Mouse (Mus musculus): ENCODE measurements at regions not wholly inside any gene's neighbourhood (a gene's known extent, or its start where the extent isn't known, plus 50 kb on each side); places are given as distances from the start of the nearest gene placed in this dataset.
"Not testable (repeated sequence)": the region's sequence is repeated elsewhere in the genome, so short reads cannot be mapped to it uniquely, and the experiment has no call there.

GRCm38 (mm10) chr15:93025791-93026190 is 249.2 kb downstream of the Gxylt1 start:
- 66% methylated on average over 9 of the region's 9 CpGs for whole genome bisulfite sequencing
- H3K4me3 ChIP-seq (ENCODE audit: low read length), result no peak overlapping the region
- no peaks in the 10 kb centered on the region for H3K9me3 ChIP-seq (ENCODE audit: low read length)
- no peaks in the 10 kb centered on the region for H3K27me3 ChIP-seq (ENCODE audit: insufficient read depth, low read length)
- no peak for DNase-seq (ENCODE audit: low spot score)
- H3K27ac ChIP-seq, result no peak overlapping the region
- no peak for ATAC-seq
- H3K9ac ChIP-seq (replicated peaks; ENCODE audit: low read length), result no peak overlapping the region
- no peaks in the 10 kb centered on the region for H3K36me3 ChIP-seq (ENCODE audit: insufficient read depth, low read length)
- no peaks in the 10 kb centered on the region for H3K4me1 ChIP-seq (ENCODE audit: insufficient read depth, low read length)
- H3K4me2 ChIP-seq (ENCODE audit: low read depth, low read length), result no peak overlapping the region
- no peak for TF ChIP-seq CTCF (IDR thresholded peaks at IDR 0.05; ENCODE audit: low read depth)

DNA sequence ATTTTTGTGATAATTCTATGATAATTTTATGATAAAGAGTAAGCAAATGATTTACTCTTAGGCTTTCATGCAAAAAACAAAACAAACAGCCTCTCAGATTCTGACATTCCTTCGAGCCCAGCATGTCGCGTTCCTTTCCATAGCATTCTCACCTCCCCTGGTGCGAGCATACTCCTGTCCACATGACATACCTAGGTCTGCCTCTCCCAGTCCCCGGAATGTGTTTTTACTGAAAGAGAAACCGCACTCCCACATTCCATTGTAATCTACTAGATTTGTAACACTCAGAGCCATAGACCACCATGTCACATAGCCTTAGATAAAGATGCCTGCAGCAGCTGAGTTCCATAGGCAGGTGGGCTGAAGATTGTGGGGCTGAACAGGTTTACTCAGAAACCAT is 250.8 kb downstream of the Gxylt1 start:
- H3K36me3 ChIP-seq (ENCODE audit: insufficient read depth, low read length), result no peaks in the 10 kb centered on the region
- H3K9me3 ChIP-seq (ENCODE audit: low read length), result no peaks in the 10 kb centered on the region
- DNase-seq (ENCODE audit: low spot score) (no peak), ATAC-seq (no peak)
- H3K27me3 ChIP-seq (ENCODE audit: insufficient read depth, low read length), result no peaks in the 10 kb centered on the region
- no peak overlapping the region for H3K4me2 ChIP-seq (ENCODE audit: low read depth, low read length)
- H3K4me1 ChIP-seq (ENCODE audit: insufficient read depth, low read length), result no peaks in the 10 kb centered on the region
- H3K27ac ChIP-seq, result no peak overlapping the region
- 85% methylated on average over 6 of the region's 6 CpGs for WGBS
- no peak for TF ChIP-seq CTCF (IDR thresholded peaks at IDR 0.05; ENCODE audit: low read depth)
- H3K4me3 ChIP-seq (ENCODE audit: low read length), result no peak overlapping the region
- H3K9ac ChIP-seq (replicated peaks; ENCODE audit: low read length), result no peak overlapping the region

GRCm38 (mm10) chr15:93011166-93011565 is 263.8 kb downstream of the Gxylt1 start:
- WGBS, result 59% methylated on average over 5 of the region's 5 CpGs
- ATAC-seq (no peak), DNase-seq (ENCODE audit: low spot score) (peak; percentile 58)
- Histone ChIP-seq H3K4me3 (ENCODE audit: low read length) (no peak overlapping the region), H3K4me1 (ENCODE audit: insufficient read depth, low read length) (no peaks in the 10 kb centered on the region), H3K36me3 (ENCODE audit: insufficient read depth, low read length) (no peaks in the 10 kb centered on the region), H3K4me2 (ENCODE audit: low read depth, low read length) (no peak overlapping the region), H3K27ac (no peak overlapping the region), H3K27me3 (ENCODE audit: insufficient read depth, low read length) (no peaks in the 10 kb centered on the region), H3K9ac (replicated peaks; ENCODE audit: low read length) (no peak overlapping the region), H3K9me3 (ENCODE audit: low read length) (no peaks in the 10 kb centered on the region)
- TF ChIP-seq CTCF (IDR thresholded peaks at IDR 0.05; ENCODE audit: low read depth), result no peak

- no peak for ATAC-seq
- Histone ChIP-seq H3K4me3 (ENCODE audit: low read length) (no peak overlapping the region), H3K9ac (replicated peaks; ENCODE audit: low read length) (no peak overlapping the region), H3K27me3 (ENCODE audit: insufficient read depth, low read length) (no peaks in the 10 kb centered on the region), H3K9me3 (ENCODE audit: low read length) (no peaks in the 10 kb centered on the region), H3K4me1 (ENCODE audit: insufficient read depth, low read length) (no peaks in the 10 kb centered on the region), H3K27ac (no peak overlapping the region), H3K36me3 (ENCODE audit: insufficient read depth, low read length) (no peaks in the 10 kb centered on the region), H3K4me2 (ENCODE audit: low read depth, low read length) (no peak overlapping the region)
- no peak for TF ChIP-seq CTCF (IDR thresholded peaks at IDR 0.05; ENCODE audit: low read depth)
- DNase-seq (ENCODE audit: low spot score), result no peak
- WGBS, result 43% methylated on average over 2 of the region's 2 CpGs
These were observed 264.4 kb downstream of the Gxylt1 start for GRCm38 (mm10) chr15:93010629-93011028.

DNA sequence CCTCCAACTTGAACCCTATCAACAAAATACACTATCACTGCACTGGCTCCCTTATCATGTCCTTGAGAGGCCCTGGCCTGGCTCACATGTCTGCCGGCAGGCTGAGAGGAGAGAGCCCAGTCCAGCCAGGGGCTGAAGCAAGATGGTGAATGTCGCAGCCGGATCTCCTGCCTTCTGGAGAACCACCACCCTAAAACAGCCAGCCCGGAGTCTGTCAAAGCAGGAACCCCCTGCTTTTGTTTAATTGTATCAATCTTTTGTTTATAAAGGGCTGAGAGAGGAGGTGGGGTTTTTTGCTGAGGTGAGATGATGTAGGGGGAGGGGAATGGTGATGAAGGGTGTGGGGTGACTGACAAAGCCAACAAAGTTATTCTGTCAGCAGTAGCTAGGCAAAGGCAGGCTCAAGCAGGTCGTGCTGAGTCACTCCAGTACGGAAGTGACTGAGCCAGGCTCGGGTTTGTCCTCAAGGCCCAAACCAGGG is 269.2 kb downstream of the Gxylt1 start:
- DNase-seq (ENCODE audit: low spot score), result no peak
- Histone ChIP-seq H3K27ac (no peak overlapping the region), H3K4me1 (ENCODE audit: insufficient read depth, low read length) (no peaks in the 10 kb centered on the region), H3K9me3 (ENCODE audit: low read length) (no peaks in the 10 kb centered on the region), H3K9ac (replicated peaks; ENCODE audit: low read length) (no peak overlapping the region), H3K36me3 (ENCODE audit: insufficient read depth, low read length) (no peaks in the 10 kb centered on the region), H3K27me3 (ENCODE audit: insufficient read depth, low read length) (no peaks in the 10 kb centered on the region), H3K4me3 (ENCODE audit: low read length) (no peak overlapping the region), H3K4me2 (ENCODE audit: low read depth, low read length) (no peak overlapping the region)
- 60% methylated on average over 7 of the region's 7 CpGs for WGBS
- ATAC-seq, result no peak
- TF ChIP-seq CTCF (IDR thresholded peaks at IDR 0.05; ENCODE audit: low read depth), result no peak

DNA sequence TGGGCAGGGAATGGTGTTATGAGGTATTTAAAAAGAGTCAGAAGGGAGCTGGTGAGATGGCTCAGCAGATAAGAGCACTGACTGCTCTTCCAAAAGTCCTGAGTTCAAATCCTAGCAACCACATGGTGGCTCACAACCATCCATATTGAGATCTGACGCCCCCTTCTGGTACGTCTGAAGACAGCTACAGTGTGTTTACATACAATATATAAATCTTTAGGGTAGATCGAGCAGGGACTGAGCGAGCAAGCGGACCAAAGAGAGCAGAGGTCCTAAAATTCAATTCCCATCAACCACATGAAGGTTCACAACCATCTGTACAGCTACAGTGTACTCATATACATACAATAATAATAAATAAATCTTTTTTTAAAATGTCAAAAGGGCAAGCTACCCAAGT is 269.8 kb downstream of the Gxylt1 start:
- H3K36me3 ChIP-seq (ENCODE audit: insufficient read depth, low read length); H3K9me3 ChIP-seq (ENCODE audit: low read length); H3K9ac ChIP-seq (replicated peaks; ENCODE audit: low read length); ATAC-seq; H3K4me2 ChIP-seq (ENCODE audit: low read depth, low read length); H3K27ac ChIP-seq; H3K4me3 ChIP-seq (ENCODE audit: low read length); H3K4me1 ChIP-seq (ENCODE audit: insufficient read depth, low read length); H3K27me3 ChIP-seq (ENCODE audit: insufficient read depth, low read length); DNase-seq (ENCODE audit: low spot score): not testable (repeated sequence)
- WGBS, result 93% methylated on average over 5 of the region's 5 CpGs

DNA sequence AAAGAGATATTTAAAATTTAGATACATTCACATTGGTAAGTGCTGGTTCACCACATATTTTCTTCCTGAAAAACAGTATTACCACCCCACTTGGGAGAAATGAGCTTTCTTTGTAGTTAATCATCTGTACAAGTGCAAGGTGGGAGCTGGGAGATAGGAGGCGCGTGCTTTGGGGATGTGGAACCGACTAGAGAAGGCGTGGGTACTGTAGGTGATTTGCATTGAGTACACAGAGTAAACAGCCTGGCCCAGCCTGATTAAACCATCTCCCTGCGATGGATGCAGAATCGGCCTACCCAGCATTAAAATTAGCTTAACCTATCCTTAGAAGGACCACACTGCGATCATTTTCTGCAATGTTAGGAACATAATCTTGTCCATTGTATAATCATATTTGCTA is 270.4 kb downstream of the Gxylt1 start:
- Histone ChIP-seq H3K36me3 (ENCODE audit: insufficient read depth, low read length) (no peaks in the 10 kb centered on the region), H3K27me3 (ENCODE audit: insufficient read depth, low read length) (no peaks in the 10 kb centered on the region), H3K27ac (no peak overlapping the region), H3K9me3 (ENCODE audit: low read length) (no peaks in the 10 kb centered on the region), H3K4me3 (ENCODE audit: low read length) (no peak overlapping the region), H3K9ac (replicated peaks; ENCODE audit: low read length) (no peak overlapping the region), H3K4me2 (ENCODE audit: low read depth, low read length) (no peak overlapping the region), H3K4me1 (ENCODE audit: insufficient read depth, low read length) (peaks cover 4% of the 10 kb centered on the region; the same call in 1 of the 2 replicates)
- TF ChIP-seq CTCF (IDR thresholded peaks at IDR 0.05; ENCODE audit: low read depth), result no peak
- 80% methylated on average over 7 of the region's 7 CpGs for WGBS
- DNase-seq (ENCODE audit: low spot score) (no peak), ATAC-seq (no peak)

All from hindbrain, postnatal 0 days (tissue).